Mouse (Mus musculus) central nervous system, embryonic 14 days (tissue): Measurements from ENCODE around the gene Mxi1. TPM values are rescaled to one million over a fixed set of nuclear protein-coding genes. Genes with fewer than 3 reads are reported as not detected.

Experiments
- polyA plus RNA-seq: library from polyadenylated mRNA; depleted of rRNA; stranded (reverse); fragments of >200 nt; gene quantifications from 2 replicates; pipeline ENCODE4 v1.2.3, GENCODE M21; 2012; rRNA removed

The Mxi1 gene
- polyA plus RNA-seq = 37.1 and 43.9 TPM in 2 replicates

GRCm38 (mm10) chr19:53310348-53310747 is at the start of gene Mxi1:
Gene Mxi1, plus strand, starts transcription at chr19:53310518.

GRCm38 (mm10) chr19:53371666-53372065 is 61.3 kb downstream of the Mxi1 start, which contains the start of gene Gm10197:
Gene Gm10197, minus strand, starts transcription at chr19:53371766.

GRCm38 (mm10) chr19:53390495-53391007 is 80.2 kb downstream of the Mxi1 start, which contains the start of gene Smndc1:
Gene Smndc1, minus strand, starts transcription at chr19:53390578.

Other genes starting within 250 kb of the Mxi1 start
- 22.9 and 28.0 TPM in 2 replicates for gene Add3, start 170.1 kb upstream of the Mxi1 start, polyA plus RNA-seq
- not detected in 2 replicates for gene Gm10197, start 61.2 kb downstream of the Mxi1 start, polyA plus RNA-seq
- gene Smndc1, start 80.1 kb downstream of the Mxi1 start, polyA plus RNA-seq = 26.3 and 27.5 TPM in 2 replicates
- 1.8 and 2.6 TPM in 2 replicates for gene Dusp5, start 218.6 kb downstream of the Mxi1 start, polyA plus RNA-seq